Mouse (Mus musculus): ENCODE data around the gene Cep57.
"Not testable (repeated sequence)": the region's sequence is repeated elsewhere in the genome, so short reads cannot be mapped to it uniquely, and the experiment has no call there.

Cep57 gene

DNA sequence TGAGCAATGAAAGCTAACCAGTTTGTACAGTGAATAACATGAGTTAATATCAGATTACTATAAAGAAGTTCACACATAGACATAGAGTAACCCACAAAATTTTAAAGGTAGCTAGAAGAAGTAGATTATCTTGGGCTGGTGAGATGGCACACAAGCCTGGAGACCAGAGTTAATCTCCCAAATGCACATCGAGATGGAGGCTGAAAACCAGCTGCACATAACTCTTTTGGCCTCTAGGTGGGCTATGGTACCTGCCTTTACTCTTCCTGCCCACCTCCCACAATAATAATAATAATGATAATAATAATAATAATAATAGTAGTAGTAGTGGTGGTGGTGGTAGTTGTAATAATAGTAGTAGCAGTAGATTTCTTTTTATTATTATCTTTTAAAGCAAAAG is 32.6 kb downstream of the Cep57 start:
- DNase-seq (ENCODE audit: low read depth, low spot score), result no peak

DNA sequence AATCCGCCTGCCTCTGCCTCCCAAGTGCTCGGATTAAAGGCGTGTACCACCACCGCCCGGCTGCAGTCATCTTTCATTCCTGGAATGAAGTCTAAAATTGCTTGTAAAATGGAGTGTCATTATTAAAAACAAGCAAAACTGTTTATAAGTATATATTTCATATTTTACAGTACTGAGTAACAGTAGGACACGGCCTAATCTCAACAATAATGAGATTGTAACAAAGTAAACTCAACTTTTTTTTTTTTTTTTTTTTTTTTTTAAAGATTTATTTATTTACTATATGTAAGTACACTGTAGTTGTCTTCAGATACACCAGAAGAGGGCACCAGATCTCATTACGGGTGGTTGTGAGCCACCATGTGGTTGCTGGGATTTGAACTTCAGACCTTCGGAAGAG is 36.0 kb downstream of the Cep57 start:
- not testable (repeated sequence) for DNase-seq (ENCODE audit: low read depth, low spot score)

GRCm38 (mm10) chr9:13781985-13782384 is 44.9 kb downstream of the Cep57 start:
- no peak for DNase-seq (ENCODE audit: low read depth, low spot score)

GRCm38 (mm10) chr9:13774732-13775131 is 52.2 kb downstream of the Cep57 start:
- no peak for DNase-seq (ENCODE audit: low read depth, low spot score)

DNA sequence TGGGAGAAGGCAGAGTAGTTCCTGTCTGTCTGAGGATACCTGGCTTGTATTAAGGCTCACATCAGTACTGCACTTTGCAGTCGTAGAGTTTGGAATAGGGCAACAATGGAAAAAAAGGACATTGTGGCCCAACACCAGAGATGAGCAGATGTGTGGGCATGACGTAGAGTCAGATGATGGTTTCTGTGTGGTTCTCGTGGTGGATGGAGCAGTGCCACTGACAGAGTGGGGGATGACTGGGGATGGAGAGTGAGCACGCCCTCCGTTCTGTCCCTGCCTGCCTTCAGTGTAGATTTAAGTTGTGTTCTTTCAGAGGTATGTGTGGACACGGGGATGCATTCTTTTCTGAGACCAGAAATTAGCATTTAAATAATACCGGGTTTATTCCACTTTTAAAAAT is 60.3 kb downstream of the Cep57 start:
- no peak for DNase-seq (ENCODE audit: low read depth, low spot score)

- DNase-seq (ENCODE audit: low read depth, low spot score), result no peak
Observed at GRCm38 (mm10) chr9:13765624-13766023, 61.3 kb downstream of the Cep57 start.

DNA sequence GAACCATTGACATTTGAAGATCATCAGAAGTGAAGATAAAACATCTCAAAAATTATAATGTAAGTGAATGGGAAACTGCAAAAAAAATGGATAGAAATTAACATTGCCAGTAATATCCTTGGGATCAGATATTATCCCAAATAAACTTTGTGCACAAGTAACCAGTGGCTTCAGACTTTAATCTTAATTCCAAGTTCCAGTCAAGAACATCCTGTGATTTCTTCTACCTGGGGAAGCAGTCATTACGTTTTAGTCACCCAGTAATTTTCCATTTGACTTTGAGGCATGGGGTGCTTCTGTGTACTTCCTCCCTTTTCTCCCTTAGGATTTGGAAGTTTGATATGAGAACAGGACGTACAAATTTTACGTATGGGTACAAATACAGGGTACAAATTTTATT is 66.5 kb downstream of the Cep57 start:
- DNase-seq (ENCODE audit: low read depth, low spot score), result no peak
